Mouse (Mus musculus): Measurements from ENCODE around the gene Aqp8. TPM values are rescaled to one million over a fixed set of nuclear protein-coding genes. Genes with fewer than 3 reads are reported as not detected.
A peak's percentile ranks its signal among the peaks of the same experiment; 100 is the strongest.

Aqp8 gene
- total RNA-seq, 1 experiment from 2014 or later: 3.9 TPM

GRCm38 (mm10) chr7:123487703-123488102 is 25.6 kb downstream of the Aqp8 start:
- no peak for DNase-seq

- no peak for DNase-seq
Measured at GRCm38 (mm10) chr7:123499481-123500238, 37.6 kb downstream of the Aqp8 start.

- DNase-seq: peak; percentile 92
Measured at GRCm38 (mm10) chr7:123500239-123501219, 38.4 kb downstream of the Aqp8 start, which contains the start of gene Zkscan2. Gene Zkscan2, minus strand, starts transcription at chr7:123500449.

GRCm38 (mm10) chr7:123503358-123503757 is 41.3 kb downstream of the Aqp8 start:
- DNase-seq: peak; percentile 71

GRCm38 (mm10) chr7:123507946-123508345 is 45.9 kb downstream of the Aqp8 start:
- DNase-seq: no peak

Other genes with a start within 250 kb of the Aqp8 start
- gene Slc5a11, start 247.5 kb upstream of the Aqp8 start, total RNA-seq (2021): not detected in 2 replicates
- gene Lcmt1, start 92.5 kb upstream of the Aqp8 start, total RNA-seq (2021): 23.2 and 26.2 TPM in 2 replicates
- gene Arhgap17, start 92.4 kb upstream of the Aqp8 start, total RNA-seq (2021): 43.7 and 47.7 TPM in 2 replicates
- gene Zkscan2, start 38.2 kb downstream of the Aqp8 start, total RNA-seq (2021): 1.4 and 2.0 TPM in 2 replicates